ENCODE assay signal across 8 mouse cellular contexts in the genomic region with DNA sequence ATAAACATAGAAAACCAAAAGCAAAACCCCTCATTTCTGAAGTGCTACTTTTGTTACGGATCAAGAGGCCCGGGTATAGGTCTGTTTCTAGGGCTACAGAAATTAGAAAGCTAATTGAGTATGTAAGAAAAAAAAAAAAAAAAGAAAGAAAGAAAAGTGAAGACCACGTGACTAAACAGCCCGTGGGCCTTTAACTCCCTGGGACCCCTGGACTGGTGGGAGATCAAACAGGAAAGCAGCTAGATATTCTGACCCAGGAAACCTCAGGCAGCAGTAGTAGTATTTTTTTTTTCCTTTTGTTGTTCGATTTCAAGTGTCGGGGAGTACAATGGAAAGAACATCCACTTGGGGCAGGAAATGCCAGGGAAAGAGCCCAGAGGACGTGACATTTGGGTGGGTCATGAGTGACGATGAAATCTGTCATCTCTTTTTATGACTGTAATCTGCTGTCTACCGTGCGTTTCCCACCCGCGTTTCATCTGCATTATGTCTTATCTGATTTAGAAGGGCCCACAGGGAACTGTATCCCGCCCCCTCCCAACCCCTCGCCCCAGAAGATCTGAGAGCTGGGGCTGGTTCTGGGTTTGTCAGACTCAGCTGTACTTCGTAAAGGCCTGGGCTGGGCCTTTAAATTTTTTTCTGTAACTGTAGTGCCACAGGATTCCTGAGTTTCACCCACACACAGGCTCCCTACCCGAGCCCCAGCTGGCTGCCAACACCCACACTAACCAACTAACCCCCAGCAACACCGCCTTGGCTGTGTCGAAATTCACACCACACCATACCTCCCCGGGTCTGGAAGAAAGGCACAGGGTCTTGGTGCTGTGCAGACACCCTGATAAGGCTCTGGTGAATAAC. TPM values are rescaled to one million over a fixed set of nuclear protein-coding genes. Genes with fewer than 3 reads are reported as not detected.
DNase-seq lines count a peak whose midpoint lies in the region; ATAC-seq lines count a peak whose summit lies in the region.

No protein-coding gene starts in this region.

- H3K36me3 ChIP-seq in heart, embryonic 16.5 days (ENCODE audit: control insufficient read depth, insufficient read depth) = no peaks in the 10 kb centered on the region
- no peaks in the 10 kb centered on the region for H3K36me3 ChIP-seq in liver, embryonic 16.5 days (ENCODE audit: control insufficient read depth, insufficient read depth)

- H3K27ac ChIP-seq in heart, embryonic 16.5 days (ENCODE audit: low read length) = peak overlapping the region; percentile 49
- H3K27ac ChIP-seq in liver, embryonic 16.5 days (ENCODE audit: low read length) = no peak overlapping the region

- no peaks in the 10 kb centered on the region for H3K27me3 ChIP-seq in heart, embryonic 16.5 days (ENCODE audit: control insufficient read depth, insufficient read depth, low read length)
- no peaks in the 10 kb centered on the region for H3K27me3 ChIP-seq in liver, embryonic 16.5 days (ENCODE audit: control insufficient read depth, insufficient read depth, low read depth, low read length)

- H3K4me3 ChIP-seq in heart, embryonic 16.5 days (ENCODE audit: low read length) = peak overlapping the region; percentile 24
- no peak overlapping the region for H3K4me3 ChIP-seq in liver, embryonic 16.5 days (ENCODE audit: low read depth, low read length)

- peak overlapping the region; percentile 62 for H3K9ac ChIP-seq in heart, embryonic 16.5 days (ENCODE audit: low read length)
- no peak overlapping the region for H3K9ac ChIP-seq in liver, embryonic 16.5 days (ENCODE audit: low read depth, low read length)

- H3K4me1 ChIP-seq in heart, embryonic 16.5 days (ENCODE audit: control insufficient read depth, insufficient read depth, low read length) = peaks cover 21% of the 10 kb centered on the region
- no peaks in the 10 kb centered on the region; the same call in 1 of the 2 replicates for H3K4me1 ChIP-seq in liver, embryonic 16.5 days (ENCODE audit: control insufficient read depth, low read depth, low read length)

- intact Hi-C loops in left cerebral cortex, postnatal 4 days (cut with DNase I) = loop anchor here (10.0 kb wide), 1 partner anchor 180 kb away; a partner anchor contains a TSS

- peak overlapping the region; percentile 48 for H3K4me2 ChIP-seq in heart, embryonic 16.5 days (ENCODE audit: low read depth, low read length)
- H3K4me2 ChIP-seq in liver, embryonic 16.5 days (ENCODE audit: low read depth, low read length) = peak overlapping the region; percentile 7

- WGBS in heart, embryonic 16.5 days = 33% methylated on average over 19 of the region's 19 CpGs
- 26% methylated on average over 19 of the region's 19 CpGs for WGBS in liver, embryonic 16.5 days (ENCODE audit: insufficient replicate concordance)

- peak; percentile 34 to 56 for DNase-seq in left cerebral cortex, adult 18-20 months (ENCODE audit: low spot score in 2 of 2)
- DNase-seq in left cerebral cortex, postnatal 4 days = no peak
- peak; percentile 52 for DNase-seq in MEL-GATA-1-ER (ENCODE audit: extremely low read depth, low read depth)
- DNase-seq in cerebellum, adult 9-10 months = no peak
- DNase-seq in gastrocnemius, adult 8-10 months (ENCODE audit: low spot score in 2 of 2) = no peak
- no peak for DNase-seq in ovary, postnatal 10 days (ENCODE audit: low spot score)

- ATAC-seq in heart, embryonic 16.5 days (replicated peaks; ENCODE audit: extremely low read depth, insufficient read depth, low FRiP score) = no peak
- ATAC-seq in liver, embryonic 16.5 days (ENCODE audit: low read depth) = no peak

- H3K9me3 ChIP-seq in heart, embryonic 16.5 days (replicated peaks; ENCODE audit: control insufficient read depth, low read length) = no peaks in the 10 kb centered on the region
- H3K9me3 ChIP-seq in liver, embryonic 16.5 days (replicated peaks; ENCODE audit: control insufficient read depth, low read length) = no peaks in the 10 kb centered on the region

RNA-seq across cellular contexts. Expression of a gene that starts 18.0 kb away (rescaled TPM):
- total RNA-seq in left cerebral cortex, adult 18-20 months (2021) = 10 to 100 TPM; 37.2 to 39.0 TPM
- total RNA-seq in left cerebral cortex, postnatal 4 days (2021) = 10 to 100 TPM; 43.9 to 47.2 TPM
- 10.0 and 10.2 TPM in 2 replicates for polyA plus RNA-seq in heart, embryonic 16.5 days (2015; fragmentation: Nextera tagmentation; extraction: Ambion mirVana)
- 5.5 and 6.0 TPM in 2 replicates for polyA plus RNA-seq in liver, embryonic 16.5 days (2015; fragmentation: Nextera tagmentation; extraction: Ambion mirVana)
- total RNA-seq in gastrocnemius, adult 8-10 months (2022) = 10 to 100 TPM; 13.1 to 17.6 (median 14.7) TPM

RNA-seq across cellular contexts. Expression of a gene that starts 36.1 kb away (rescaled TPM):
- 10 to 100 TPM; 95.1 to 98.8 TPM for total RNA-seq in left cerebral cortex, adult 18-20 months (2021)
- total RNA-seq in left cerebral cortex, postnatal 4 days (2021) = 10 to 100 TPM; 98.3 to 99.8 TPM
- polyA plus RNA-seq in heart, embryonic 16.5 days (2015; fragmentation: Nextera tagmentation; extraction: Ambion mirVana) = 54.3 and 54.9 TPM in 2 replicates
- 23.0 and 25.2 TPM in 2 replicates for polyA plus RNA-seq in liver, embryonic 16.5 days (2015; fragmentation: Nextera tagmentation; extraction: Ambion mirVana)
- 10 to 100 TPM; 28.2 to 39.7 (median 34.2) TPM for total RNA-seq in gastrocnemius, adult 8-10 months (2022)

RNA-seq across cellular contexts. Expression of a gene that starts 48.9 kb away (rescaled TPM):
- not detected for total RNA-seq in left cerebral cortex, adult 18-20 months (2021)
- not detected for total RNA-seq in left cerebral cortex, postnatal 4 days (2021)
- polyA plus RNA-seq in heart, embryonic 16.5 days (2015; fragmentation: Nextera tagmentation; extraction: Ambion mirVana) = 0.17 TPM in 1 of 2 replicates, not detected in the other
- polyA plus RNA-seq in liver, embryonic 16.5 days (2015; fragmentation: Nextera tagmentation; extraction: Ambion mirVana) = 3.9 and 4.2 TPM in 2 replicates
- total RNA-seq in gastrocnemius, adult 8-10 months (2022) = not detected

RNA-seq across cellular contexts. Expression of a gene that starts 57.7 kb away (rescaled TPM):
- 10 to 100 TPM; 43.2 to 44.9 TPM for total RNA-seq in left cerebral cortex, adult 18-20 months (2021)
- total RNA-seq in left cerebral cortex, postnatal 4 days (2021) = 10 to 100 TPM; 52.1 to 64.6 TPM
- polyA plus RNA-seq in heart, embryonic 16.5 days (2015; fragmentation: Nextera tagmentation; extraction: Ambion mirVana) = 45.3 and 49.9 TPM in 2 replicates
- 25.9 and 34.2 TPM in 2 replicates for polyA plus RNA-seq in liver, embryonic 16.5 days (2015; fragmentation: Nextera tagmentation; extraction: Ambion mirVana)
- total RNA-seq in gastrocnemius, adult 8-10 months (2022) = 10 to 100 TPM; 15.2 to 22.6 (median 19.1) TPM

RNA-seq across cellular contexts. Expression of a gene that starts 57.9 kb away (rescaled TPM):
- total RNA-seq in left cerebral cortex, adult 18-20 months (2021) = 10 to 100 TPM; 25.6 to 27.8 TPM
- 10 to 100 TPM; 21.3 to 22.8 TPM for total RNA-seq in left cerebral cortex, postnatal 4 days (2021)
- polyA plus RNA-seq in heart, embryonic 16.5 days (2015; fragmentation: Nextera tagmentation; extraction: Ambion mirVana) = 27.6 and 27.9 TPM in 2 replicates
- polyA plus RNA-seq in liver, embryonic 16.5 days (2015; fragmentation: Nextera tagmentation; extraction: Ambion mirVana) = 14.1 and 14.6 TPM in 2 replicates
- 10 to 100 TPM; 15.8 to 21.7 (median 19.5) TPM for total RNA-seq in gastrocnemius, adult 8-10 months (2022)

Comparison
In these comparisons a context has a peak if more than half of its experiments do, and no peak if none do; other contexts are left out.
1. DNase-seq: peak in left cerebral cortex, adult 18-20 months (2 of 2) and MEL-GATA-1-ER (single experiment); none in left cerebral cortex, postnatal 4 days (single experiment), cerebellum, adult 9-10 months (single experiment), gastrocnemius, adult 8-10 months (0 of 2) and ovary, postnatal 10 days (single experiment).